Mouse (Mus musculus): ENCODE measurements around the gene Ftsj3. TPM values are rescaled to one million over a fixed set of nuclear protein-coding genes. Genes with fewer than 3 reads are reported as not detected.
A peak's percentile ranks its signal among the peaks of the same experiment; 100 is the strongest.

Ftsj3 gene
- polyA plus RNA-seq, 1 experiment from 2014 or later = 50.2 TPM

GRCm38 (mm10) chr11:106286206-106286605 is 30.3 kb upstream of the Ftsj3 start:
- no peaks in the 10 kb centered on the region for H3K9me3 ChIP-seq (ENCODE audit: control insufficient read depth, low read depth, low read length)
- no peak for ATAC-seq (ENCODE audit: insufficient number of reproducible peaks, insufficient read depth, low FRiP score, low read depth)
- H3K36me3 ChIP-seq (ENCODE audit: control insufficient read depth, insufficient read depth, low read length) = no peaks in the 10 kb centered on the region
- no peaks in the 10 kb centered on the region for H3K27me3 ChIP-seq (ENCODE audit: control insufficient read depth, insufficient read depth, low read length)
- no peak overlapping the region for H3K27ac ChIP-seq (ENCODE audit: low read length)
- H3K4me2 ChIP-seq (replicated peaks; ENCODE audit: low read depth, low read length) = no peak overlapping the region
- H3K9ac ChIP-seq (replicated peaks; ENCODE audit: low read depth, low read length) = no peak overlapping the region
- WGBS = 89% methylated on average over 7 of the region's 7 CpGs
- no peaks in the 10 kb centered on the region for H3K4me1 ChIP-seq (ENCODE audit: control insufficient read depth, insufficient read depth, low read length)
- H3K4me3 ChIP-seq (ENCODE audit: low read depth, low read length) = no peak overlapping the region

GRCm38 (mm10) chr11:106284126-106284525 is 28.2 kb upstream of the Ftsj3 start:
- Histone ChIP-seq H3K27me3 (ENCODE audit: control insufficient read depth, insufficient read depth, low read length) (no peaks in the 10 kb centered on the region), H3K27ac (ENCODE audit: low read length) (no peak overlapping the region), H3K9me3 (ENCODE audit: control insufficient read depth, low read depth, low read length) (no peaks in the 10 kb centered on the region), H3K36me3 (ENCODE audit: control insufficient read depth, insufficient read depth, low read length) (no peaks in the 10 kb centered on the region), H3K4me3 (ENCODE audit: low read depth, low read length) (no peak overlapping the region), H3K4me2 (replicated peaks; ENCODE audit: low read depth, low read length) (no peak overlapping the region), H3K4me1 (ENCODE audit: control insufficient read depth, insufficient read depth, low read length) (no peaks in the 10 kb centered on the region), H3K9ac (replicated peaks; ENCODE audit: low read depth, low read length) (no peak overlapping the region)
- WGBS = 72% methylated on average over 8 of the region's 8 CpGs
- ATAC-seq (ENCODE audit: insufficient number of reproducible peaks, insufficient read depth, low FRiP score, low read depth) = no peak

- Histone ChIP-seq H3K9ac (replicated peaks; ENCODE audit: low read depth, low read length) (no peak overlapping the region), H3K27ac (ENCODE audit: low read length) (no peak overlapping the region), H3K36me3 (ENCODE audit: control insufficient read depth, insufficient read depth, low read length) (no peaks in the 10 kb centered on the region), H3K9me3 (ENCODE audit: control insufficient read depth, low read depth, low read length) (no peaks in the 10 kb centered on the region), H3K4me3 (ENCODE audit: low read depth, low read length) (no peak overlapping the region), H3K4me1 (ENCODE audit: control insufficient read depth, insufficient read depth, low read length) (no peaks in the 10 kb centered on the region), H3K4me2 (replicated peaks; ENCODE audit: low read depth, low read length) (no peak overlapping the region), H3K27me3 (ENCODE audit: control insufficient read depth, insufficient read depth, low read length) (no peaks in the 10 kb centered on the region)
- WGBS = 78% methylated on average over 4 of the region's 4 CpGs
- ATAC-seq (ENCODE audit: insufficient number of reproducible peaks, insufficient read depth, low FRiP score, low read depth) = no peak
These were observed 27.5 kb upstream of the Ftsj3 start for GRCm38 (mm10) chr11:106283371-106283770.

GRCm38 (mm10) chr11:106282452-106282851 is 26.6 kb upstream of the Ftsj3 start:
- Histone ChIP-seq H3K9me3 (ENCODE audit: control insufficient read depth, low read depth, low read length) (no peaks in the 10 kb centered on the region), H3K36me3 (ENCODE audit: control insufficient read depth, insufficient read depth, low read length) (no peaks in the 10 kb centered on the region), H3K4me3 (ENCODE audit: low read depth, low read length) (no peak overlapping the region), H3K4me2 (replicated peaks; ENCODE audit: low read depth, low read length) (no peak overlapping the region), H3K4me1 (ENCODE audit: control insufficient read depth, insufficient read depth, low read length) (no peaks in the 10 kb centered on the region), H3K27ac (ENCODE audit: low read length) (no peak overlapping the region), H3K27me3 (ENCODE audit: control insufficient read depth, insufficient read depth, low read length) (no peaks in the 10 kb centered on the region), H3K9ac (replicated peaks; ENCODE audit: low read depth, low read length) (no peak overlapping the region)
- 82% methylated on average over 6 of the region's 6 CpGs for WGBS
- no peak for ATAC-seq (ENCODE audit: insufficient number of reproducible peaks, insufficient read depth, low FRiP score, low read depth)

DNA sequence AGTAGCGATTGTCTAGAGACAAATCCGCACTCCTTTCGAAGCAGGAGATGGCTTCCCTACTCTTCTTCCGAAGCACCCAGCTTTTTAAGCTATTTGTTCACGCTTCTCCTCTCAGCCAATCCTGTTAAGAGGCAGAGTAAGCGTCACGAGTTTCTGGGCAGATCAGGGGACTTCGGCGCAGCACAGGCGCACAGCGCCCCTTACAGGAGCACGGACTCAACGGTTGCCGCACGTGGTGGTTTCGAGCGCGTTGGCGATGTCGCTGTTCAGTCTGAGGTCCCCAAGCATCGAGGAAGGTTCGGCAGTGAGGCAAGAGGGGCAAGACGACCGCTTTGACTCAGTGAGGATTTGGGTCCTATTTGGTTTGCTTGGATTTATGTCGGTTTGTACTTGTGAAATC is 20.6 kb upstream of the Ftsj3 start, which contains the start of gene Tcam1:
Tcam1 (plus strand) TSS at position 219 of the 400 bp plus-strand sequence.
- no peaks in the 10 kb centered on the region for H3K36me3 ChIP-seq (ENCODE audit: control insufficient read depth, insufficient read depth, low read length)
- H3K27ac ChIP-seq (ENCODE audit: low read length) = no peak within 1 kb of the TSS
- ATAC-seq (ENCODE audit: insufficient number of reproducible peaks, insufficient read depth, low FRiP score, low read depth) = peak; percentile 40; the same call in 1 of the 2 replicates
- no peak within 1 kb of the TSS; the same call in 1 of the 2 replicates for H3K4me3 ChIP-seq (ENCODE audit: low read depth, low read length)
- 4% methylated on average over 25 of the region's 25 CpGs for WGBS
- H3K4me1 ChIP-seq (ENCODE audit: control insufficient read depth, insufficient read depth, low read length) = peaks cover 14% of the 10 kb centered on the region; the same call in 1 of the 2 replicates
- H3K9me3 ChIP-seq (ENCODE audit: control insufficient read depth, low read depth, low read length) = no peaks in the 10 kb centered on the region
- H3K27me3 ChIP-seq (ENCODE audit: control insufficient read depth, insufficient read depth, low read length) = no peaks in the 10 kb centered on the region
- H3K9ac ChIP-seq (replicated peaks; ENCODE audit: low read depth, low read length) = no peak within 1 kb of the TSS
- peak within 1 kb of the TSS; percentile 36 for H3K4me2 ChIP-seq (replicated peaks; ENCODE audit: low read depth, low read length)

DNA sequence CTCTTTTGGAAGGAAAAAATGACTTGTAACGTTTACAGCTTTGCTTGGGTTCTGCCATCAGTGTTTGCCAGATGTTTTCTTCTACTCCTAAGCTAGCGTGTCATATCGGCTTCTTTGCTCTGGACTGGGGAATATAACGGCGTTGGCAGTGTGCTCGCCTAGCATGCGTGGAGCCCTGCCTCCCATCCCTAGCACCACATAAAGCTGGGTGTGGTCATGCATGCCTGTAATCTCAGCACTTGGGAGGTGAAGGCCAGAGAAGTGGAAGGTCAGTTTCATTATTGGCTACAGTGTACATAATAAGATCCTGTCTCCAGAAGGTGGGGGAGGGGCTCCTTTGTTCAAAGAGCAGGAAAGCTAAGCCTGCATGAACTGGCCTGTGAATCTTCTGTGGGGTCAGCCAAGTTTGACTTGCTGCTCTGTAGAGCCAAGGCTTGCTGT is 19.1 kb upstream of the Ftsj3 start:
- WGBS = 43% methylated on average over 7 of the region's 7 CpGs
- no peaks in the 10 kb centered on the region for H3K9me3 ChIP-seq (ENCODE audit: control insufficient read depth, low read depth, low read length)
- H3K36me3 ChIP-seq (ENCODE audit: control insufficient read depth, insufficient read depth, low read length) = no peaks in the 10 kb centered on the region; the same call in 1 of the 2 replicates
- ATAC-seq (ENCODE audit: insufficient number of reproducible peaks, insufficient read depth, low FRiP score, low read depth) = no peak
- H3K27me3 ChIP-seq (ENCODE audit: control insufficient read depth, insufficient read depth, low read length) = no peaks in the 10 kb centered on the region
- no peak overlapping the region for H3K9ac ChIP-seq (replicated peaks; ENCODE audit: low read depth, low read length)
- no peak overlapping the region for H3K4me2 ChIP-seq (replicated peaks; ENCODE audit: low read depth, low read length)
- H3K4me3 ChIP-seq (ENCODE audit: low read depth, low read length) = no peak overlapping the region
- H3K4me1 ChIP-seq (ENCODE audit: control insufficient read depth, insufficient read depth, low read length) = peaks cover 25% of the 10 kb centered on the region; the same call in 1 of the 2 replicates
- H3K27ac ChIP-seq (ENCODE audit: low read length) = peak overlapping the region; percentile 60; the same call in 1 of the 2 replicates

GRCm38 (mm10) chr11:106274374-106274773 is 18.5 kb upstream of the Ftsj3 start:
- H3K4me2 ChIP-seq (replicated peaks; ENCODE audit: low read depth, low read length) = no peak overlapping the region
- no peak overlapping the region for H3K4me3 ChIP-seq (ENCODE audit: low read depth, low read length)
- no peaks in the 10 kb centered on the region; the same call in 1 of the 2 replicates for H3K36me3 ChIP-seq (ENCODE audit: control insufficient read depth, insufficient read depth, low read length)
- H3K27me3 ChIP-seq (ENCODE audit: control insufficient read depth, insufficient read depth, low read length) = no peaks in the 10 kb centered on the region
- H3K4me1 ChIP-seq (ENCODE audit: control insufficient read depth, insufficient read depth, low read length) = peaks cover 28% of the 10 kb centered on the region; the same call in 1 of the 2 replicates
- H3K27ac ChIP-seq (ENCODE audit: low read length) = peak overlapping the region; percentile 60; the same call in 1 of the 2 replicates
- 86% methylated on average over 1 of the region's 1 CpGs for WGBS
- no peak overlapping the region for H3K9ac ChIP-seq (replicated peaks; ENCODE audit: low read depth, low read length)
- H3K9me3 ChIP-seq (ENCODE audit: control insufficient read depth, low read depth, low read length) = no peaks in the 10 kb centered on the region
- ATAC-seq (ENCODE audit: insufficient number of reproducible peaks, insufficient read depth, low FRiP score, low read depth) = no peak

DNA sequence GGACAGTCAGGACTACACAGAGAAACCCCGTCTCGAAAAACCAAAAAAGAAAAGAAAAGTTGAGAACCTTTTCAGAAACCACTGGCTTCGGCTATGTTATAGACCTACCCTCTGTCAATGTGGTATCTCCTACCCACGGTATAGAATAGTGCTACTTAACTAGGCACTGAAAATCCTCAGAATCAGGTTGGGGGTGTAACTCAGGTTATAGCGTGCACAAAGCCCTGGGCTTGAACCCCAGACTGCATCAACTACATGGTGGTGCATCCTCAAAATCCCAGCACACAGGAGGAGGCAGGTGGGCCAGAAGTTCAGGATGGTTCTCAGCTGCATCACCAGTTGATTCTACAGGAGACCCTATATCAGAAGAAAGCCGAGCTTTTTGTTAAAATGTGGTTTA is 17.9 kb upstream of the Ftsj3 start:
- Histone ChIP-seq H3K9me3 (ENCODE audit: control insufficient read depth, low read depth, low read length) (no peaks in the 10 kb centered on the region), H3K27ac (ENCODE audit: low read length) (no peak overlapping the region; the same call in 1 of the 2 replicates), H3K27me3 (ENCODE audit: control insufficient read depth, insufficient read depth, low read length) (no peaks in the 10 kb centered on the region), H3K4me2 (replicated peaks; ENCODE audit: low read depth, low read length) (peak overlapping the region; percentile 86; the same call in 1 of the 2 replicates), H3K36me3 (ENCODE audit: control insufficient read depth, insufficient read depth, low read length) (no peaks in the 10 kb centered on the region; the same call in 1 of the 2 replicates), H3K4me1 (ENCODE audit: control insufficient read depth, insufficient read depth, low read length) (peaks cover 33% of the 10 kb centered on the region), H3K4me3 (ENCODE audit: low read depth, low read length) (peak overlapping the region; percentile 99; the same call in 1 of the 2 replicates), H3K9ac (replicated peaks; ENCODE audit: low read depth, low read length) (no peak overlapping the region)
- WGBS = 95% methylated on average over 6 of the region's 6 CpGs
- ATAC-seq (ENCODE audit: insufficient number of reproducible peaks, insufficient read depth, low FRiP score, low read depth) = no peak

DNA sequence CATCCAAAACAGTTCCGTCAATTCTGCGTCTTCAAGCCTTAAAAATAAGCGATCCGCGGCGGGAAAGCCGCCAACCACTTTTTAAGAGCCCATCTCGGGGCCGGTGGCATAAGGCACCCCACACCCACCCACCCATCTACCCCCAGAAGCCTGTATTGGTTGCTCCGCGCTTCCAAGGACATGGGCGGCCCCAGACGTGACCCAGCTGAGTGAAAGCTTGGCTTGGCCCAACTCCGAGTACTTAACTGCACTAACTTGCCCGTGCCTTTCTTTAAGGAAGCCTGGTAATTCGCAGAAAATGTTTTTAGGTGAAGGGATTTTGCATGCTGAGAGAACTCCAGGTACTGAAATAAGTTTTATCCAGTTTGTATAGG is 17.4 kb upstream of the Ftsj3 start:
- Histone ChIP-seq H3K36me3 (ENCODE audit: control insufficient read depth, insufficient read depth, low read length) (no peaks in the 10 kb centered on the region; the same call in 1 of the 2 replicates), H3K4me3 (ENCODE audit: low read depth, low read length) (peak overlapping the region; percentile 99), H3K4me1 (ENCODE audit: control insufficient read depth, insufficient read depth, low read length) (peaks cover 38% of the 10 kb centered on the region), H3K9ac (replicated peaks; ENCODE audit: low read depth, low read length) (peak overlapping the region; percentile 55; the same call in 1 of the 2 replicates), H3K27ac (ENCODE audit: low read length) (peak overlapping the region; percentile 75; the same call in 1 of the 2 replicates), H3K27me3 (ENCODE audit: control insufficient read depth, insufficient read depth, low read length) (no peaks in the 10 kb centered on the region), H3K9me3 (ENCODE audit: control insufficient read depth, low read depth, low read length) (no peaks in the 10 kb centered on the region), H3K4me2 (replicated peaks; ENCODE audit: low read depth, low read length) (peak overlapping the region; percentile 86)
- ATAC-seq (ENCODE audit: insufficient number of reproducible peaks, insufficient read depth, low FRiP score, low read depth) = no peak; the same call in 1 of the 2 replicates
- 7% methylated on average over 16 of the region's 16 CpGs for WGBS

Measured in stomach, embryonic 14.5 days (tissue).